Mouse (Mus musculus): Measurements from ENCODE around the gene Llph.

The Llph gene

DNA sequence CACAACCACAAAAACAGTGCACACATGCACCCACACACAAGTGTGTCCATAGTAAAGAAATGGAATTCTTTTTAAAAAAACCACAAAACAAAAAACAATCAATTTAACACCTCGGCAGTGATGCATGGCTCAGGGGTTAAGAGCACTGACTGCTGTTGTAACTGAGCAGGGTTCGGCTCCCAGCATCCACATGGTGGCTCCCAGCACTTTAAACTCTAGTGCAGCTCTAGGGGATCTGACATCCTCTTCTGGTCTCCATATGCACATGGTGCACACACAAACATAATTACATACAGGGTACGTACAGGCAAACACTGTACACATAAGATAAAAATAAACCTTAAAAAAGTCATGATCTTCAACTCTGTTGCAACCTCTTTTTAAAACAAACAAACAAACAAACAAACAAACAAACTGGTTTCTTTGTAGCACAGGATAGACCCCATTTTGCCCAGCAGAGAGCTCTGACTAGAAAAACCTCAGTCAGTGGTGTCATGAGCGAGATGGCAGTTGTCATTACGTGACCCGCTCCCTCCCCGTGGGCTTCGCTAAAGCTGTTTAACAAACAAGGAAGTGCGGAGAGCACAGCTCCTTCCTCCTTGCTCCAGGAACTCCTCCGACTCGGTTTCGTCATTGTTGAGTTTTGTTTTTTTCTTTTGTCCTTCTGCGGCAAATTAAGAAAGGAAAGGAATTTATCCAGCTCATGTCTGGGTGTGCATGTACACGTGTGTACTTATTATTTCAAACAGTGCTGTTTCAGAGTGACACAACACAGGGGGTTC, 7.1 kb upstream of the Llph start:
- DNase-seq: peak; percentile 12 to 27

DNA sequence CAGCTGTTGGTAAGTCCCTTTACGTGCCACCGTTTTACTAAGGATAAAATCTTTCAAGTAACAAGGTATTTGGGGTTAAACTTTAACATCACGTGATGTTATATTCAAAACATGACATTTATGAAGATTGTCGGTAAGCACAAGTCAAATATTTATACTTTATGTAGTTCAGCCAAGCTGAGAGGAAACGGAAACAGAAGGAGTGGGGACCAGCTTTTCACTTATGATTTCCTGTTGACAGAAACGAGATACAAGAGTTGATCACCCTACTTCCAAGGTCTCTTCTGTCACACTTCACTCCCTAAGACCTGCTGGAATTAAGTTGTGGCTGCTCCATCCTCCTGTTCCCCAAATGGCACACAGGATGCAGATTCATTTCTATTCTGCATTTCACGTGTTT, 6.1 kb upstream of the Llph start:
- DNase-seq: no peak

DNA sequence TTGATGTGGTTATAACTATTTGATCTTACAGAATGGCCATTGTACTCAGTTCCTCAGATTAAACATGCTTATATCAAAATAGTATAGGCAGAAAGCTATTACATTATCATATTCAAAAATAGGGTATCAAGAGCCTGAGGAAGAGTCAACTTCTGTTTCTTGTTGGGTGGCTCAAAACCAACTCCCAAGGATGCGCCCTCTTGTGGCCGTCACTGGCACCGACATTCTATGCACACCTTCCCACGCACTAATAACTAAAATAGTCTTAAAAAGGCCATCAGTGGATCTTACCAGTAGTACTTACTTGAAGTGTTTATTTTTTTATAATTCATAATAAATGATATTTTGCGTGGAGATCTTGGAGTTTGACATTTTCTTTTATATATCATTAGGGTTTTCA, 4.8 kb downstream of the Llph start:
- peak; percentile 52 to 63 for DNase-seq

DNA sequence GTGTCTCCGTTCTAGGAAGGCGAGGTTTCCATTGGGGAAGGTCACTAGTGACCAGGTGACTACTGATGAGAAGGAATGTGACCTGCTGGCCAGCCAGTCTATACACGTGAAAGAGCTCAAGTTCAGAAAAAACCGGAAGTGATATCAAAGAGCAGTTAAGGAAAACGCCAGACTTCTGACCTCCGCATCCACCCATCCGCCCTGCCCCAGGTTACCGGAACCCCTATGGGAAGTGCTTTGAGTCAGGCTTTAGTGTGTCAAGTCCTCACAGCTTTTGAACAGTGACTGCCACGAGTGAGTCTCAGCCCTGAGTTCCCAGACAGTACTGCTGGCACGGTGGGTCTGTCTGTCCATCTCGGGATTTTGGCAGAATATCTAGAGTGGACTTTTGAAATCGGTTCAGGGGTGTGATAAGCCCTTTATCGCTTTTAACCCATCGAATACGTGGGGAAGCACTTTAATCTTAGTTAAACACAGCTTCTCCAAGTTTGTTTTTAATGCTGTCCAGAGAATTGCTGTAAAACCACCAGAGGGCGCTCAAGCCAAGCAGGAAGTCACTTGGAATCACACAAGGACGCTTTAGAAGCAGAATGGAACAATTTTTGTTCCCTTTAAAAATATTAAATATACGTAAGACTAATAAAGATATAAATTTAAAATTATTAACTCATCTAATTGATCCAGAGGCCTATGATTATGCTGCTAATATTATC, 6.9 kb downstream of the Llph start:
- peak; percentile 17 to 21 for DNase-seq

DNA sequence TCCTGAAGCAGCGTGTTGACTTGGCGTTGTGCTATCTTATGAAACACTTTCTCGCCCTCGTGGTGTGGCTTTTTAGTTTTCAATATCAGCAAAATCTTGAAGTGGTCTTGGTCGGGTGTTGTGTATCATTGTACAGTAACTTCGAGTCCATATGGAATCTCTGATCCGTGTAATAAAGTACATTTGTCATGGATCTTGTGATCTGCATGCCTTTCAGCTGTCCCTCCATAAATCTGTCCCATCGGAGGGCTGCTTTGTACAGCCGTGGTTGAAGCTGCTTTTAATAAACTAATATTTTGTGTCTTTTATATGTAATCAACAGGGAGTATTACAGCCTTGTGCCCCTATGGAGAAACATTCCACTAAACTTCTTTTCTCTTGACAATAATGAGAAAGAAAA, 10.0 kb downstream of the Llph start:
- no peak for DNase-seq

DNA sequence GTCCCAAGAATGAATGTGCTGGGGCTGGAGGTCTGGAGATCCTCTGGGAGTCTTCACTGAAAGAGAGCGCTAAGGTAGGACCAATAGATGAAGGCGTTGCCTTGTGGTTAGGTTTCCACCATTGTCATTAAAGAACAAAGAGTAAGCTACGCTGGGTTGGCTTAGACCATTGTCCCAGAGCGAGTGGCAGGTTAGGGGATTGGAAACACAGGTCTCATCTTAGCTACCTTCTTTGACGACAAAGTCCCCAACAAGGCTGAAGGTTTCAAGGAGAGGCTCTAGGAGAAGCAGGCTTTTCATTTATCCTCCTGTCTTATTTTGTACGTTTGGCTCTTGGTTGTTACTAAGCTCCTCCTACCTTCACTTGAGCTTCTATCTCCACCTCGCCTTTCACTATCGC, 11.4 kb downstream of the Llph start:
- no peak for DNase-seq

DNA sequence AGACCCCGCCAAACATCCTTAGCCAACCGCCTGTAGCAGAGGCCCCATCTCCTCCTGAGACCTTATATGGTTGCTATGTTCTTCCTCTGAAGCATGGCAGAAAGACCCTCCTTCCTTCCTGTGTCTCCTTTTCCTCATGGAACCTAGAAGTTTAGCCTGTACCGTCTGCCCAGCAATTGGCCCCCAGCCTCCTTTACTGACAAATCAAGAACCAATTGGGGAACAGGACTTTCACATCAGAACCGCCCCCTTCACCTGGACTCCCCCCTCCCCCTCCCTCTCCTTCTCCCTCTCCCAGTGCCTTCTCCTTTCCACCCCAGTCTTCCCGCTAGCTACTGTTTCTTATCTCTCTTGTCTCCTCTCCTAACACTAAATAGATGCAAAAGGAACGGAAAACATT, 12.6 kb downstream of the Llph start:
- no peak for DNase-seq

DNA sequence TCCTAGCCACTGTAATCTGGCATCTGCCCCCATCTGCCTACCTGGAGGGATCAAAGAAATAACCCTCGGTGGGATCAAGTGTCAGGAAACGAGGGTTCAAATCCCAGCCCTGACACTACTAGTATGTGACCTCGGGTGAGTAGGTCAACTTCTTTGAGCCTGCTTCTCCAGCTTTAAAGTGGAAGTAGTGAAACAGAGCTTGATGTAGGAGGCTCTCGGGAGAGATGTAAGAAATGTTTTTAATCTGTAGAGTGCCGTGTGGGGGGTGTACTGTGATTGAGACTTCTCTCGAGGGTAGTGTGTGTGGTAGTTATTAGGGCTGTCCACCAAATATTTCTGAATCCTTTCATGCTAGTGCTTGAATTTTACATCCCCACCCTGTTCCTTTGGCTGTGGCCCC, 15.6 kb downstream of the Llph start:
- DNase-seq: no peak

DNA sequence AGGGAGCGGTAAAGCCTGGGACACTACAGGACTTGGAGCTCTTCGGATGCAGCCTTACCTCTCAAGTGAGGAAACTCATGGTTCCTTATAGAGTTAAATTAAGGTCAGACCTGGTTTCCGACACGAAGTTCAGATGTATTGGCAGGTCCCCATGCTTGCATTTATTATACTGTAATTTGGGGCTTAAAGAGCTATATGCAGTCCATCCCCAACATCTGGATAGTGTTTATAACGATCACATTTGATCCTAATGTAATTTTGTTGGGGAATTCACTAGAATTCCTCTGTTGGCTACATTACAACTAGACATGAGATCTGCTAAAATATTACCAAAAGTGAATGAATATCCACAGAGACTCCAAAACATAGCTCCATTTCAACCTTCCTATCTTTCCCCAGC, 18.8 kb downstream of the Llph start:
- no peak for DNase-seq

DNA sequence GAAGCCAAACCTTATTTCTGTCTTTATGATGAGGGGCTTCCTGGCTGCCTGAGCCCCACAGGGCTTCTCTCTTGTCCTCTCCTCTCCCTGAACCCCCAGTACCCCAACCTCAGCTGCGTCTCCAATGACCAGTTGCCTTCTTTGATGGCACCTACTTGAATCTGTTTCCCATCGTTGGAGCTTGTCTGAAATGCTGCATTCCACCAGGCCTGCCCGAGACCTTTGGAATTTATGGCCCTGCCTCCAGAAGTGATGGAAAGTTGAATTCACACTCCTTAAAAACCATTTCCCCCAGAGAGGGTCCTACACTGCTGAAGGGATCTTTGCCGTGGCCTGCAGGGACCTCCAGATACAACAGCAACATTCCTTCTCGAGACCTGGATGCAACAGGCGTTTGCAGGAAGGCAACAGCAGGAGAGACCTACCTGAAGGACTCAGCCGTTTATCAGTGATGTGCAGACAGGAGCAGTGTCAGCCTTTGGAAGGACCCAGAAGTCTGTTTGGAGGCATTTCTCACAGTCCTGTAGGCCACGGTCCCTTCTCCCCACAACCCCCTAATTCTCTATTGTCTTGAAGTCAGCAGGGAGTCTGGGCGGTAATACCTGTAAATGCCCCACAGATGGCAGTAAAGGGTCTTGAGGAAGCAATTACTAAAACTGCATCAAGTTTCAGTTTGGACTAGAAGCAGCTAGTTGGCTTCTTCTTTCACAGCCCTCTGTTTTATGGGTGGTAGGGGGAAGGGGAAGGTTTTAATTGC, 20.3 kb downstream of the Llph start:
- DNase-seq: peak; percentile 46 to 48

DNA sequence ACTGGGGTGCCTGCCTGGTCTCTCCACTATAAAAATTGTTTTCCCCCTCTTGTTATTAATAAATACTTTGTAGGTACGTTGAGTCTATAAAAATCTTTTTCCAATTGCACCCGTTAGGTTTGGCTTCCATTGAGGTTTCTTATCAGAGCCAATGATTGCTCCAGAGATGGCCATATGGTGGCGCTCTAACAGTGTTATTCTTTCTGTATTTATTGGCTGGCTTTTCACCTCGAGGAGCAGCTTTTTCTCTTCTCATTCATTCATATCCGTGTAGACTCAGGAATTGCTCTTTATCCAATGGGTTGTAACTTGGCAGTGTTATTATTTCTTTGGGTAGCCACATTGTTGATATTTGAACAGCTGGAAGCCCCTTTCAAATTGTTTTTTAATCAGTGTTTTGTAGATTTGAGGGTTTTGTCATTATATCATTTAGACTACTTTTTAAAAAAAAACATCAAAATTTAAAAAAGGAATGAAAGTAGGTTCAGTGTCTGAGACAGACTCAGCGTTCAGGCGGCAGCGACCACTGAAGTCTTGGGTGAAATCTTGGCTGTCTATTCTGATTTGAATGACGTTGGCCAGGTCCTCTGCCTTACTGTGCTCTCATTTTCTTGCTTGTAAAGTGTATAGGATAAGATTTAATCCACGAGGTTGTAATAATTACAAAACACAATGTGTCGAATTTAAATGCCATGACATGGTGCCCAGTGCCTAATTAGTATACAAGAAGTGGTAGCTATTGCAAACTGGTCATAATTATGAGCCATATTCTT, 24.2 kb downstream of the Llph start:
- DNase-seq: no peak

DNA sequence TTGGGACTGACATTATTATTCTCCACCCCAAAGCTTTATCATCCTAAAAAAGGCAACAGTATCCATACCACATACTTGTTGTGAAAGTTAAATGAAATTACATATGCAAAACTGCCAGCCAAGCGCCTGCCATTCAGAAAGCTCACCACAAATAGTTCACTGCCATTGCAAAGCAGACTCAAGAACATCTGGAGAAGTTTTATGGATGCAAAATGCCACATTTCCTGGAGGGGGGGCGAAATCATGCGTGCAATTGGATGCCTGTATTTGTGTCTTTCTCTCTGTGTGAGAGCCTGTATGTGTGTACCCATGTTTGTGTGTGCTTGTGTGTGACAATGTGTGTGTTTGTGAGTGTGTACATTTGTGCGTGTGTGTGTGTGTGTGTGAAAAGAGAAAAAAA, 24.9 kb downstream of the Llph start:
- DNase-seq: no peak

DNA sequence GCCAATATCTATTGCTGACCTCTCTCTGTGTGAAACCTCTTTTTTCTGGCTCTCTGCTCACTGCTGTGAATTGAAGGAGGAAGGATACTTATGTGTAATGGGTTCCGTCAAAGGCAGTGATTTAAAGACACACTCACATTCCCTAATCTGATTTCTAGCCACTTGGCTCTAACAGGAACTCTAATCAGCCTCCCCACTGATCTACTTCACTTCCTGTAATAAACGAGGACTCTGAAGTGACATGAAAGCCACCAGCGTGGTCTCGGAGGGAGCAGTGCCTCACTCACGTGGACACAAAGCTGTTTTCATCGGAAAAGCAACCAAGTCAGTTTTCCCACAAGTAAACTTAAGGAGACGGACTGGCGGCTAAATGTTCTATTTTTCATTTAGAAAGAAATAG, 25.9 kb downstream of the Llph start:
- DNase-seq: no peak

DNA sequence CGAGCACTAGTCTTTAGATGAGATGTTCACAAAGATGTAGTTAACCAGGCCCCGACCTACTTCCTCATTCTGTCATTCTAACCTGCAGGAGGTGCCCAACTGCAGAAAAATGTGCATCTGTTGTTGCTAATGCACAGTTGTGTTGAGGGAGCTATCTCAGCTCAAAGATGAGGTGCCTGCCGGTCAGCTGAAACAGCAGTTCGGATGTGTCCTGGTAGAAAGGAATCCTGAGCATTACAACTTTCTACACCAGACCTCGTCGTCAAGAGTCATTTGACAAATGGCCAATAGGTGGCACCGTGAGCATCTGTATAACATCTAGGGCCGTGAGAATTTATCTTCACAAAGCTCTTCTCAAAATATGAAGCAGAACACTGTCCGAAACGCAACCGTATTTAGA, 30.4 kb downstream of the Llph start:
- peak; percentile 11 to 20 for DNase-seq

DNA sequence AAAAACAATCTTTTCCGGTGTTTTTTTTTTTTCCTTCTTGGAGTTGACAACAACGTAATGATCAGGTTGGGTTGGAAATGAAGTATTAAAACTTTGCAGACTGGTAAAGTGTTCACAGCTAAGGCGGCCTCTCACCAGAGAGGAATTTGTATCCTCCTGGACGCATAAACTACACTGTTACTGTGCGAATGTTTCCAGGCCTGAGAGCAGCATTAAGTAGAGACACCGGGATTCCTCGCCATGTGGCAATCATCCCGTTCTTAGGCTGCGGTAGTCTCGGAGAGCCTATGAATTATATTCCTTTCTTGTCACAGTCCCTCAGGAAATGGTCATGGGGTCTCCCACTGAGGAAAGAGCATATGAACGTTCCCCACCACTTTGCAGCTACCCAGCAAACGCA, 40.9 kb downstream of the Llph start:
- DNase-seq: no peak

DNA sequence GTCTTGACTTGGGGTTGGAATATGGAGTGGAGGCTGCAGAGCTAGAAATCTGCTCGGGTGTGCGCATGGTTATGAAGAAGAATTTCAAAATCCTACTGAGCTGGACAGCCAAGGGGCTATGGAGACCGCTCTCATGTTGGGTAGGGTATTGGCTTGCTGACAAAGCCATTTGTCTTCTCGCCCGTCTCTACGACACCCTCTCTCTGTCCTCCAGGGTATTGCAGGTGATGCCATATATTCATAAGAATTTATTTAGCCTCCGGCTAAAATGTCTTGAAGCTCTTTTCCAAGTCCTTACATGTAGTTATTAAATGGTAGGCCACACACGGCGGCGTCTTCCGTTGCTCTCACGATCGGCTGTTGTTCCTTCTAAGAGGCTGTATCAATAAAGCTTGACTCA, 43.1 kb downstream of the Llph start:
- DNase-seq: no peak

DNA sequence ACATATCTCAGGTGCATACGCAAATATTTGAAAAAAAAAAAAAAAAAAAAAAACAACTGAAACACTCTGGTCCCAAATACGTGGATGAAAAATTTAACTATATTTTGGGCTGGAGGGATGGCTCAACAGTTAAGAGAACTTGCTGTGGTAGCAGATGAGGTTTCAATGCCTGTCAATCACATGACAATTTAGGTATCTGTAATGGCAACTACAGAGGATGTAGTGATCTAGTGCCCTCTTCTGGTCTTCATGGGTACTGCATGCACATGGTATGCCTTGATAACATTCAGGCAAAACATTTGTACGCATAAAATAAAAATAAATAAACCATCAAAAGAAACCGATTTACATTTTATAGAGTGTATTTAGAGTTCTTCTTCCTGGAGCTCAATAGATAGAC, 43.9 kb downstream of the Llph start:
- peak; percentile 14 to 37 for DNase-seq

DNA sequence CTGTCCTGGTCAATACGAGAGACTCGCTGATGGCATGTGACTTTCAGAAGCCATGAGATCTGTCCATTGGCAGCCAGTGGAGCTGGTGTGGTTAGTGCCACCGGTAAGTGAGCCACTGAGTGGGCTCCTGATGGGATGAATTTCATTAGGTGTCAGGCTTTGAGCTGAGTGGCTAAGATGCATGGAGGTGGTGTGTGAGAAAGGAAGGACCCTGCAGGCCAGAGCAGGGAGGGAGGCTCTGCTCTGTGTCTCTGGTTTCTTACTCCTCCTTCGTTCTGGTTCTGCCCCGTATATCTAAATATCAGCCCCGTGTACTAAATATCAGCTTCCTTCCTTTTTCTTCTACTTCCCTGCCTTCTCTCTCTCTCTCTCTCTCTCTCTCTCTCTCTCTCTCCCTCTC, 44.4 kb downstream of the Llph start:
- DNase-seq: no peak

DNA sequence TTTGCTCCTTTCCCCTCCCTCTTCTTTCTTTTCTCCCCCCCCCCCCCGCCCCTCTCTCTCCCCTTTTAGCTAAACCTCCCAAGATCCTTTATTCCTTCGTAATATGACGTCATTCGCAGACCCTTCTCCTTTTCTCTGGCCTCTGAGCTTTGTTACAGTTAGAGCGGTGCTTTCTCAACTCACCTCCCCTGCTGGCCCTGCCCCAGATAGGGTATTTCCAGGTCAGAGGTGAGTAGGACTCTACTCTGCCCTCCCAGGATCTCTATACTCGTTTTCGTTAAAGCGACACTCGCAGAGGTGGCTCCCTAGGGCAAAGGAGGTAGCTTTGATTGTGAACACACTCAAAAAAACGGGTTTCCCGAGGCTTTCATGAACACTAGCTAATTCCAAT, 45.0 kb downstream of the Llph start:
- no peak for DNase-seq

DNA sequence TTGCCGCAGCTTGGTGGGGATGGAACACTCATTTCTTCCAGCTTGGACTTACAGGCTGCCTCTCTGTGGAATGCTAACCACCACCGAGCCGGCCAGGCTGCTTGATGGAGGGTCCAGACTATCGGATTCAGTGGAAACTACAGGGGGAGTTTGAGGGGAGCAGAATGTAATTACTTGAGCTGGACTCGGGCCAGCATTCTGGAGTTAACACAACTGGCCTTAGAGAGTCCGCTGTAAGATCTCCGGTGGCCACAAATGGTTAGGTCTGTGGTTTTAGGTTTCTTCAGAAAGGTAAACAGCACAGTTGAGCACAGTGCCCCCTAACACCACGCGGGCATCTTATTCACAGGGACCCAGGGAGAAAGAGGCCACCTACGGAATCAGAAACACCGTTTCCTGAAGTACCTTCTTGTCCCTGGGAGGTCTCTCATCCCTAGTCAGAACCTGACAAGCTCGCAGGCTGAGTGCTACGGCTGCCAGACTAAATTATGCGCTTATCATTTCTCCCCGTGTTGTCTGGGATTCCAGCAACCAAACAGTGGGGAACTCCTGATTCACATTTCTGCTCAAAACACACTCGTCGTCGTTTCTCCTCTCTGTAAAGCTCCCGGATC, 45.5 kb downstream of the Llph start:
- no peak for DNase-seq

DNA sequence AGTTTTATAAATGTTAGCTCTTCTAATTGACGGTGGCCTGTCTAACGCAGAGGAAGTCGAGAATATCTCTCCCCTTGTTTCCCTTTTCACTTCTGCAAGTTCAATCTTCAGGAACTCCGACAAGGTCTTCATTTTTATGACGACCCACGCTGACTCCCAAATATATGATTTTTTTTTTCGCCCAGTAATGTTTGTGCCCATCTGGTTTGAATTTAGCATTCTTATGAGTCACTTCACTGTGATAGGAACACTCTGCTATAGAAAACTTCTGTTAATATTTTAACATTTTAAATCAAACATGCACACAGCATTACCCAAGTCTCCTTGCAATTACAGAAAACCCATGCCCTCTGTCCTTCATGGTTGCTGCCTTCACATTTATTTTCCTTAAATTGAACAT, 46.5 kb downstream of the Llph start:
- DNase-seq: no peak

DNA sequence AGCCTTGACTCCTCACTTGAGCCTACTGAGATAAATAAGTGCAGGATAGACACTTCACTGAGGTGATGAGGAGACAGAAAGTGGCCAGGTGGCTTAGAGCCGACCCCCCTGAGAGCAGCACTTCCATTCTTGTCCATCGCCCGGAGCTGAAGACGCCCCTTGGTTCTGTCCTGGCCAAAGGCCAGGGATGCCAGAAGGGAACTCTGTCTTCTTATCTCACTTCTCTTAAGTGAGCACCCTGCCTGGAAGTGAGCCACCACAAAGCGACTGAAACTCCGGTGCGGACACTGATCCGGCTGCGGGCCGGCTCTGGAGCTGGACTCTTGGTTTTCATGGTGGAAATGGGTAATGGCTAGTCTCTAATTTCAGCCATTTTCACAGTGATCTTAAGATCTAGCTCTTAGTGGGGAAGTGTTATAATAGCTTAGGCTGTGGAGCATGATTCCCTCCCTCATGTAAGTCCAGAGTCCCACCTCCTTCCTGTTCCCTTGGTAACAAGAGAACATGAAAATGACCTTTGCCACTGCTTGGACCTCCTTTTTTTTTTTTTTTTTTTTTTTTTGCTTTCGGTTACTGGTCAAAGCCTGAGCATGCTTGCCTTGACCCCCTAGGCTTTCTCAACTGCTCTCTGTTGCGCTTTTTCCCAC, 52.7 kb downstream of the Llph start:
- no peak for DNase-seq
